Mouse (Mus musculus): Measurements from ENCODE around the gene Spaca4. TPM values are rescaled to one million over a fixed set of nuclear protein-coding genes. Genes with fewer than 3 reads are reported as not detected.

Spaca4 gene
- polyA plus RNA-seq, 1 experiment, result not detected

DNA sequence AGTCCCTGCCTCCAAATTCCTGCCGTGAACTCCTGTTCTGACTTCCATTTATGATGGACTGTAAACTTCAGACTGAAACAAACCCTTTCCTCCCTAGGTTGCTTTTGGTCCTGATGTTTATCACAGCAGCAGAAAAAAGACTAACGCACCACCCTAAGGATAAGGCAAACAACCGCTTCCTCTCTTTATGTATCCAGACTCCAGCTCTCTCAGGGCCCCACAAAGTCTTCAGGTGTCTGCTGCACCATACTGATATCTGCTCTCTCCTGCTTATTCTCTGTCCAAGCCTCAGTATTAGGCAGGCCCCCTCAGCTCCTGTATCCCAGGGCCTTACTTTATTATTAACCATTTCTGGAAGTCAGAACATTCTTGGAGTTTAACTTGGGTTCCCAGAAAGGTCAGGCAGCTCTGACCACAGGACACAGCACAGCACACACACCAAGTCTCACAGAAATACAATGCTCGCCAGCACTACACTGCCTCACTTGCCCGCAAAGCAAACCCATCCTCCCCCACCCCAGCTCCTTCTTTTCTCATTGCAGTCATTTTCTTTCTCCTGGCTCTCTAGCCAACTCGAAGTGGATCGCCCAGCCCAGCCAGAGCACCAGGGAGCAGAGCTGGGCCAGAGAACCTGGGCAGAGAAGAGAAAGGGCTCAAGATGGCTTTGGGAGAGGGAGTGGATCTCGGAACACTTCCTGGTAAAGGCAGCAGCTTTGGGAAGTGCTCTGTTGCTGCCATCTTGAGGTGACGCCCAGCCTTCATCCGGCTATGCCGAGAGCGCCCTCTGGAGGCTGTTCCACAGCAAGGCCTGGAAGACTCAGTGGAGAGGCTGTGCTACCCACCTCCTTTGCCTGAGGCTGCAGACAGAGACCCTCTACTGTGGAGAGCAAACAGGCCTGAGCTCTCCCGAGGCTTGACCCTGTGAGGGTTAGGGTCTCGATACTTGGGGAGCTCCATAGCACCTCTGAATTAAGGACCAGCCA, 43.2 kb downstream of the Spaca4 start:
- Histone ChIP-seq H3K27ac (ENCODE audit: insufficient read depth, low read length) (peak overlapping the region; percentile 89), H3K27me3 (ENCODE audit: control insufficient read depth, insufficient read depth, low read length) (no peaks in the 10 kb centered on the region), H3K4me1 (ENCODE audit: control insufficient read depth, insufficient read depth, insufficient read length) (peaks cover 29% of the 10 kb centered on the region), H3K36me3 (ENCODE audit: control insufficient read depth, insufficient read depth, low read length) (no peaks in the 10 kb centered on the region), H3K4me3 (ENCODE audit: extremely low read depth, insufficient read depth, insufficient read length) (no peak overlapping the region)
- 47% methylated on average over 14 of the region's 14 CpGs for WGBS
- DNase-seq (ENCODE audit: low read depth in 1 of 2, low spot score in 2 of 2), result peak; percentile 60 to 78
- no peak for TF ChIP-seq POLR2A (IDR thresholded peaks at IDR 0.05; ENCODE audit: low read depth, low read length)
- TF ChIP-seq CTCF (IDR thresholded peaks at IDR 0.05; ENCODE audit: extremely low read depth, insufficient read depth, insufficient read length, insufficient replicate concordance), result peak; percentile 96

DNA sequence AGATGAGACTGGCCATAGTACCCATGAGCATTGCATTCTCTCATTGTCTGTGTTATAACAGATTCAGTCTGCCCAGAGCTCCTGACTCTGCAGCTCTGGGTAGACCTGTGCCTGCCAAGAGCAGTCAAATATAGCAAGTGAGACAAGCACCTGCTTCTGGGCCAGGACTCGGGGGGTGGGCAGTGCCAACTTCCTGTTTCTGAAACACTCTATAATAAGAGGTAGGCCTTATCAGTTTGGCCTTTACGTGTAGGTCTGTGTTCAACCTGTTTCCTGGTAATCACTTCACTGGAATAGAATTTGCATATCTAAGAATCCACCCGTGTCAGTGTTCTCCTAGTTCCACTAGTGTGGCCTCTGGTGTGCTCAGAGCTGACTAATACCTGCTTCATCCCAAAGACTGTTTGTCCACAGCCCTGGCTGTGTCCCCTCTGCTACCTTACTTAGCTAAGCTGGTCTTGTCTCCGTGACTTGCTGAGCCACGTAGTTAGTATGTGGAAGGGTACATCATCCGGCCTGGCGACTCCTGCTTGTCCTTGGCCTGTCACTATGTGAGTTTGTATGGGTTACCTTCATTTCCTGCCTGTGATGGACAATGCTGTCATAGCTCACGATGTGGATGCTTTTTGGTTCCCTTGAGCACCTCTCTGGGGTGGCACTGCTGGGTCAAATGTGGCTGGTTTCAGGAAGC, 44.4 kb downstream of the Spaca4 start:
- Histone ChIP-seq H3K4me1 (ENCODE audit: control insufficient read depth, insufficient read depth, insufficient read length) (peaks cover 25% of the 10 kb centered on the region), H3K4me3 (ENCODE audit: extremely low read depth, insufficient read depth, insufficient read length) (no peak overlapping the region), H3K27ac (ENCODE audit: insufficient read depth, low read length) (peak overlapping the region; percentile 89), H3K27me3 (ENCODE audit: control insufficient read depth, insufficient read depth, low read length) (no peaks in the 10 kb centered on the region), H3K36me3 (ENCODE audit: control insufficient read depth, insufficient read depth, low read length) (no peaks in the 10 kb centered on the region)
- no peak for TF ChIP-seq CTCF (IDR thresholded peaks at IDR 0.05; ENCODE audit: extremely low read depth, insufficient read depth, insufficient read length, insufficient replicate concordance)
- TF ChIP-seq POLR2A (IDR thresholded peaks at IDR 0.05; ENCODE audit: low read depth, low read length), result no peak; the same call in 1 of the 2 replicates
- 25% methylated on average over 8 of the region's 8 CpGs for WGBS
- peak; percentile 47 to 62 for DNase-seq (ENCODE audit: low read depth in 1 of 2, low spot score in 2 of 2)

DNA sequence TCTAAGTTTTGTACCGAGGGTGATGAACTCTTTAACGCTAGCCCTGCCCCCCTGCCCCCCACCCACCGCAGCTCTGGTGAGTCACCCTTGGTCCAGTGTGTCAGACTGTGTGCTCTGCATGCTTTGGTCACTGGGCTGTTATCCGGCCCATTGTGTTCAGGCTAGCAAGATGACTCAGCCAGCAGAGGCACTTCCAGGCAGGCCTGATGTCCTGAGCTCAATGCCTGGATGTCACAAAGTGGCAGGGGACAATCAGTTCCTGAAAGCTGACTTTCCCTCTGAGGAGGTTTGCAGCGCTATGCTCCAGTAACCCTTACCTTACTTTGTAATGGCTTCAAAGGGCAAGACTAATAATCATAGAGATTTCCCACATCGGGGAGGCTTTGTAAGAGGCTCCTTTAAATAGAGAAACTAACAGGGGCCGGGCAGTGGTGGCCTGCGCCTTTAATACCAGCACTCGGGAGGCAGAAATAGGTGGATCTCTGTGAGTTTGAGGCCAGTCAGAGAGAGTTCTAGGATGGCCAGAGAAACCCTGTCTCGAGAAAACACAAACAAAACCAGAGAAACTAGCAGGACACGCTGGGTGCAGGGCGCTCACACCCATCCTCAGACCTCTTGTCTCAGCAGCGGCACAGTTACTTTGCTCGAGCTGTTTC, 45.5 kb downstream of the Spaca4 start:
- H3K27ac ChIP-seq (ENCODE audit: insufficient read depth, low read length), result peak overlapping the region; percentile 89
- WGBS, result 80% methylated on average over 14 of the region's 14 CpGs
- DNase-seq (ENCODE audit: low read depth in 1 of 2, low spot score in 2 of 2), result no peak
- no peaks in the 10 kb centered on the region for H3K27me3 ChIP-seq (ENCODE audit: control insufficient read depth, insufficient read depth, low read length)
- no peak for TF ChIP-seq CTCF (IDR thresholded peaks at IDR 0.05; ENCODE audit: extremely low read depth, insufficient read depth, insufficient read length, insufficient replicate concordance)
- H3K4me3 ChIP-seq (ENCODE audit: extremely low read depth, insufficient read depth, insufficient read length), result no peak overlapping the region
- H3K36me3 ChIP-seq (ENCODE audit: control insufficient read depth, insufficient read depth, low read length), result no peaks in the 10 kb centered on the region
- H3K4me1 ChIP-seq (ENCODE audit: control insufficient read depth, insufficient read depth, insufficient read length), result peaks cover 25% of the 10 kb centered on the region

DNA sequence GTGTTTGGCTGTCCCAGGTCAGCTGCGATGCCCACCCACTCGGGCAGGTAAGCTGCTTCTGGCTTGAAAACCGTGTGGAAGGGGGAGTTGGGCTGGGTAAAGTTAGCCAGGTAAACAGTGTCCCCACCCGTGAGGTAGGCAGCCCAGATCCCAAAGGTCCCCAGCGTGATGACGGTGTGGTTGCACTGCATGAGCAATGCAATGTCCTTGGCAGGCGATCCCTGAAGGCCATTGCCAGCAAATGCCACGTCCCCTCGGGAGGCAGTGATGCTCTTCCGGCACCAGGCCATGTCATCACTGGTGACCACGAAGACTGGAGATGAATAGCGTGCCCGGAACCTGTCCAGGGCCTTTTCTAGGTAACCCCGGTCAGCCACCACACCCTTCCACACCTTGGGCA, 47.1 kb downstream of the Spaca4 start:
- WGBS, result 91% methylated on average over 14 of the region's 14 CpGs
- DNase-seq (ENCODE audit: low read depth in 1 of 2, low spot score in 2 of 2), result no peak
- H3K27ac ChIP-seq (ENCODE audit: insufficient read depth, low read length), result no peak overlapping the region
- no peaks in the 10 kb centered on the region for H3K36me3 ChIP-seq (ENCODE audit: control insufficient read depth, insufficient read depth, low read length)
- no peak for TF ChIP-seq CTCF (IDR thresholded peaks at IDR 0.05; ENCODE audit: extremely low read depth, insufficient read depth, insufficient read length, insufficient replicate concordance)
- TF ChIP-seq POLR2A (IDR thresholded peaks at IDR 0.05; ENCODE audit: low read depth, low read length), result no peak
- no peak overlapping the region for H3K4me3 ChIP-seq (ENCODE audit: extremely low read depth, insufficient read depth, insufficient read length)
- H3K4me1 ChIP-seq (ENCODE audit: control insufficient read depth, insufficient read depth, insufficient read length), result peaks cover 25% of the 10 kb centered on the region
- H3K27me3 ChIP-seq (ENCODE audit: control insufficient read depth, insufficient read depth, low read length), result no peaks in the 10 kb centered on the region

DNA sequence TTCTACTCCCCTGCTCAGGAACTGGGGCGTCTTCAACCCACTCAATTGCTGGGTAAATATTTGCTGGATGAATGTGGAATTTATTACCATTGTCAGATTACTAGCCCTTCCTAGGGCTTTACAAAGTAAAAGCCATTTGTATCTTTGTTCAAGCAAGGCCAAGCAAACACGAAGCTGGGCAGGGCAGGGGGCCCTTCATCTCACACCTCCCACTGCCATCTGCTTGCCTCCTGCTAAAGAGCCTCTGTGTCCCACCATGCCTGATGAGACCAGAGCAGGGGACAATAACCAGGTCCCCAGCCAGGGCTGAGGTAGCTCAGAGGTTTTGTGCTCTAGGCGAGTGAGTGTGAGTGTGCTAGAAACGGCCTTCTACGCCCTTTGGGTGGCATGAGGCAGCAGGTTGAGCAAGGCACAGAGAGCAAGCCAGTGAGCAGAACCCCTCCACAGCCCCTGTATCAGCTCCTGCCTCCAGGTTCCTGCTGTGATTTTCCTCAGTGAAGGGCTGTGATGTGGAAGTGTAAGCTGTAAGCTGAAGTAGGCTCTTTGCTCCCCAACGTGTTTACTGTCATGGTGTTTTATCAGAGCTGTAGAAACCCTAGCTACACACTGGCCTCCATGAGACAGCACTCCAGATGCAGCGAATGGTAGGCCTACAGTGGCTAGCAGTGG, 47.9 kb downstream of the Spaca4 start:
- no peak for DNase-seq (ENCODE audit: low read depth in 1 of 2, low spot score in 2 of 2)
- H3K27me3 ChIP-seq (ENCODE audit: control insufficient read depth, insufficient read depth, low read length), result no peaks in the 10 kb centered on the region
- no peak overlapping the region for H3K27ac ChIP-seq (ENCODE audit: insufficient read depth, low read length)
- H3K4me3 ChIP-seq (ENCODE audit: extremely low read depth, insufficient read depth, insufficient read length), result no peak overlapping the region
- H3K4me1 ChIP-seq (ENCODE audit: control insufficient read depth, insufficient read depth, insufficient read length), result peaks cover 25% of the 10 kb centered on the region
- no peaks in the 10 kb centered on the region for H3K36me3 ChIP-seq (ENCODE audit: control insufficient read depth, insufficient read depth, low read length)
- TF ChIP-seq CTCF (IDR thresholded peaks at IDR 0.05; ENCODE audit: extremely low read depth, insufficient read depth, insufficient read length, insufficient replicate concordance) (no peak), POLR2A (IDR thresholded peaks at IDR 0.05; ENCODE audit: low read depth, low read length) (no peak)
- 93% methylated on average over 7 of the region's 7 CpGs for WGBS

Other genes with a start within 250 kb of the Spaca4 start
- 0.04 and 0.49 TPM in 2 replicates for gene Tulp2, start 243.9 kb downstream of the Spaca4 start, polyA plus RNA-seq (2012; rRNA removed)
- 0.13 TPM in 1 of 2 replicates, not detected in the other for gene Gm45808, start 239.0 kb downstream of the Spaca4 start, polyA plus RNA-seq (2012; rRNA removed)
- 1.5 and 1.6 TPM in 2 replicates for gene Dhdh, start 237.0 kb downstream of the Spaca4 start, polyA plus RNA-seq (2012; rRNA removed)
- 171 and 188 TPM in 2 replicates for gene Nucb1, start 215.4 kb downstream of the Spaca4 start, polyA plus RNA-seq (2012; rRNA removed)
- gene Ppp1r15a, start 199.5 kb downstream of the Spaca4 start, polyA plus RNA-seq (2012; rRNA removed), result 99.5 and 119 TPM in 2 replicates
- 6.5 and 7.2 TPM in 2 replicates for gene Plekha4, start 199.5 kb downstream of the Spaca4 start, polyA plus RNA-seq (2012; rRNA removed)
- gene Hsd17b14, start 170.9 kb downstream of the Spaca4 start, polyA plus RNA-seq (2012; rRNA removed), result 1.7 TPM in 2 replicates
- gene Bcat2, start 155.7 kb downstream of the Spaca4 start, polyA plus RNA-seq (2012; rRNA removed), result 50.8 and 55.6 TPM in 2 replicates
- 0.90 and 2.8 TPM in 2 replicates for gene Fgf21, start 110.3 kb downstream of the Spaca4 start, polyA plus RNA-seq (2012; rRNA removed)
- 0.71 and 1.1 TPM in 2 replicates for gene Fut1, start 108.5 kb downstream of the Spaca4 start, polyA plus RNA-seq (2012; rRNA removed)
- gene Izumo1, start 104.0 kb downstream of the Spaca4 start, polyA plus RNA-seq (2012; rRNA removed), result 0.46 and 0.63 TPM in 2 replicates
- 18.8 and 20.1 TPM in 2 replicates for gene Rasip1, start 98.3 kb downstream of the Spaca4 start, polyA plus RNA-seq (2012; rRNA removed)
- 2.5 and 2.7 TPM in 2 replicates for gene Mamstr, start 85.8 kb downstream of the Spaca4 start, polyA plus RNA-seq (2012; rRNA removed)
- gene Fut2, start 59.4 kb downstream of the Spaca4 start, polyA plus RNA-seq (2012; rRNA removed), result 0.04 TPM in 1 of 2 replicates, not detected in the other
- gene Ntn5, start 41.8 kb downstream of the Spaca4 start, polyA plus RNA-seq (2012; rRNA removed), result 2.2 and 5.1 TPM in 2 replicates
- gene Sec1, start 31.4 kb downstream of the Spaca4 start, polyA plus RNA-seq (2012; rRNA removed), result 0.68 and 1.5 TPM in 2 replicates
- gene Car11, start 26.0 kb downstream of the Spaca4 start, polyA plus RNA-seq (2012; rRNA removed), result 2.4 and 4.6 TPM in 2 replicates
- gene Dbp, start 20.7 kb downstream of the Spaca4 start, polyA plus RNA-seq (2012; rRNA removed), result 20.0 and 30.1 TPM in 2 replicates
- 1,792 and 2,504 TPM in 2 replicates for gene Rpl18, start 10.4 kb downstream of the Spaca4 start, polyA plus RNA-seq (2012; rRNA removed)
- gene Sphk2, start 7.8 kb downstream of the Spaca4 start, polyA plus RNA-seq (2012; rRNA removed), result 41.0 and 56.3 TPM in 2 replicates
- gene Fam83e, start 4.6 kb downstream of the Spaca4 start, polyA plus RNA-seq (2012; rRNA removed), result 0.09 and 0.26 TPM in 2 replicates
- 3.6 and 3.7 TPM in 2 replicates for gene Lmtk3, start 57.9 kb upstream of the Spaca4 start, polyA plus RNA-seq (2012; rRNA removed)
- gene Sult2b1, start 58.9 kb upstream of the Spaca4 start, polyA plus RNA-seq (2012; rRNA removed), result 0.49 and 0.76 TPM in 2 replicates
- gene Cyth2, start 88.8 kb upstream of the Spaca4 start, polyA plus RNA-seq (2012; rRNA removed), result 21.6 and 21.7 TPM in 2 replicates
- 0.26 TPM in 1 of 2 replicates, not detected in the other for gene Kcnj14, start 99.0 kb upstream of the Spaca4 start, polyA plus RNA-seq (2012; rRNA removed)
- gene Grwd1, start 105.1 kb upstream of the Spaca4 start, polyA plus RNA-seq (2012; rRNA removed), result 15.2 and 17.1 TPM in 2 replicates
- gene Kdelr1, start 147.0 kb upstream of the Spaca4 start, polyA plus RNA-seq (2012; rRNA removed), result 78.7 and 92.6 TPM in 2 replicates
- 0.68 and 1.2 TPM in 2 replicates for gene Grin2d, start 152.6 kb upstream of the Spaca4 start, polyA plus RNA-seq (2012; rRNA removed)
- 0.28 and 0.56 TPM in 2 replicates for gene Syngr4, start 170.9 kb upstream of the Spaca4 start, polyA plus RNA-seq (2012; rRNA removed)
- gene Tmem143, start 171.1 kb upstream of the Spaca4 start, polyA plus RNA-seq (2012; rRNA removed), result 16.6 and 24.5 TPM in 2 replicates
- 245 and 301 TPM in 2 replicates for gene Emp3, start 195.6 kb upstream of the Spaca4 start, polyA plus RNA-seq (2012; rRNA removed)
- 1.7 TPM in 2 replicates for gene Ccdc114, start 198.3 kb upstream of the Spaca4 start, polyA plus RNA-seq (2012; rRNA removed)